Mouse (Mus musculus) hindbrain, embryonic 15.5 days (tissue): ENCODE results near the gene Lgals1. TPM values are rescaled to one million over a fixed set of nuclear protein-coding genes. Genes with fewer than 3 reads are reported as not detected.

Experiments
- ATAC-seq: fragments of 200-750 bp; cut with Nextera tagmentation; 2 replicates; pipeline ENCODE4 v1.8.0; 2017; ENCODE audit warnings: low read depth, moderate number of reproducible peaks, moderate TSS enrichment; ENCODE audit not compliant: low FRiP score
- H3K27ac ChIP-seq: fragments of 300-500 bp; sonication (generic); replicated peaks from 2 replicates; pipeline ENCODE4 v1.5.1; 2015; ENCODE audit warnings: mild to moderate bottlenecking, inconsistent platforms
- H3K27me3 ChIP-seq: fragments of 300-500 bp; sonication (generic); 2 replicates; pipeline ENCODE4 v1.6.1; 2015; ENCODE audit warnings: control low read depth, inconsistent platforms
- H3K36me3 ChIP-seq: fragments of 300-500 bp; sonication (generic); 2 replicates; pipeline ENCODE4 v1.6.1; 2015; ENCODE audit warnings: control low read depth, inconsistent platforms
- H3K4me1 ChIP-seq: fragments of 300-500 bp; sonication (generic); replicated peaks from 2 replicates; pipeline ENCODE4 v1.6.1; 2015; ENCODE audit warnings: control low read depth, inconsistent platforms
- H3K4me2 ChIP-seq: fragments of 300-500 bp; sonication (generic); 2 replicates; pipeline ENCODE4 v1.6.1; 2015; ENCODE audit warnings: moderate library complexity, mild to moderate bottlenecking, inconsistent platforms
- H3K4me3 ChIP-seq: fragments of 300-500 bp; sonication (generic); 2 replicates; pipeline ENCODE4 v1.5.1; 2015; ENCODE audit warnings: mild to moderate bottlenecking, inconsistent platforms
- H3K9ac ChIP-seq: fragments of 300-500 bp; sonication (generic); 2 replicates; pipeline ENCODE4 v1.6.1; 2015; ENCODE audit warnings: inconsistent platforms
- H3K9me3 ChIP-seq: fragments of 300-500 bp; sonication (generic); 2 replicates; pipeline ENCODE4 v1.6.1; 2016; ENCODE audit warnings: control low read depth, inconsistent platforms
- WGBS: fragments of 180-500 bp; shearing (Covaris S2); methylation state at CpG from one replicate; pipeline ENCODE4 v1.1.7; 2015; 5-methylcytosine and 5-hydroxymethylcytosine counted together
- polyA plus RNA-seq: library from polyadenylated mRNA; unstranded; fragments of >200 nt; fragmentation: Nextera tagmentation; extraction: Ambion mirVana; gene quantifications from 2 replicates; pipeline ENCODE4 v1.2.1, GENCODE M21; 2015

Gene Lgals1
- polyA plus RNA-seq, 1 experiment from 2014 or later, result 113 TPM

DNA sequence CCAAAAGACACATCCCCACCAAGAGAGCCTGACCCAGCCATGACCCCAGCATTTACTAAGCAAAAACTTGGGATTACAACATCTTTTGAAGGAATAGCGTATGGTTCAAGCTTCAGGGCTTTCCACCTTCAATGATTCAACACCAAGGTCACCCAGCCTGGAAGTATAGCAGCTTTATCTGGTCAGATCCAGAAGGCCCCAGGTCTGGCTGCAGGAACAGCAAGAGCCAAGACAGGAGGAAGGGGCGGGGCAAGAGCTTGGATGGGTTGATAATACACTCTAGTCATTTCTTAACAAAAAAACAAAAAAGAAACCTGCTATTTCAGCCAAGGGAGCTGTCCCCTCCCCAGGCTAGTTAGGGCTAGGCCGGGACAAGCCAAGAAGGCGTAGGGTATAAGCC lies 29.0 kb upstream of the Lgals1 start:
- Histone ChIP-seq H3K4me2 (no peak overlapping the region), H3K27ac (no peak overlapping the region), H3K36me3 (peaks cover 12% of the 10 kb centered on the region; the same call in 1 of the 2 replicates), H3K4me1 (peaks cover 27% of the 10 kb centered on the region), H3K4me3 (no peak overlapping the region), H3K9ac (no peak overlapping the region), H3K9me3 (no peaks in the 10 kb centered on the region), H3K27me3 (peaks cover 15% of the 10 kb centered on the region; the same call in 1 of the 2 replicates)
- 91% methylated on average over 4 of the region's 4 CpGs for WGBS
- ATAC-seq, result no peak

DNA sequence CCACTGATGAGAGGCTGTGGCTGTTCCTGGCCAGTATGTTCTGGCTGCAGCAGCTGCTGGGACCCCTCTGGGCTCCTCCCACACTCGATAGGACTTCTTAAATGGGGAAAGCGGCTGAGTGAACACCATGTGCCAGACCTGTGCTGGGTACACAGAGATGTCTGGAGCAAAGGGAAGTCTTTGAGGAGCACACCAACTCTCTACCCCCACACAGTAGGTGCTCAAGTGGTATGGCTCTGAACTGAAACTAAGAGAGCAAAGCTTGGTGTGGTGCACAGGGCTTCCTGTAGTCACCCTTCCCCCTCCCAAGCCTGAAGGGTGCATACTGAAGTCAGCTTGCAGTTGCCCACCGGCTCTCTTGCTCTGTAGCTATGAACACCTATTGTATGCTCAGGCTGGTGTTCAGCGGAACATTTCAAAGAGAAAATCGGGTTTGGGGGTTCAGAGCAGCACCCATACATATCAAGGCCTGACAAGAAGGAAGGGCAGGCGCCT lies 28.0 kb upstream of the Lgals1 start:
- Histone ChIP-seq H3K27me3 (peaks cover 15% of the 10 kb centered on the region; the same call in 1 of the 2 replicates), H3K36me3 (peaks cover 1% of the 10 kb centered on the region; the same call in 1 of the 2 replicates), H3K4me3 (no peak overlapping the region), H3K4me1 (peaks cover 27% of the 10 kb centered on the region), H3K9me3 (no peaks in the 10 kb centered on the region), H3K9ac (no peak overlapping the region), H3K27ac (no peak overlapping the region), H3K4me2 (peak overlapping the region; percentile 98; the same call in 1 of the 2 replicates)
- ATAC-seq, result no peak
- WGBS, result 57% methylated on average over 6 of the region's 6 CpGs

DNA sequence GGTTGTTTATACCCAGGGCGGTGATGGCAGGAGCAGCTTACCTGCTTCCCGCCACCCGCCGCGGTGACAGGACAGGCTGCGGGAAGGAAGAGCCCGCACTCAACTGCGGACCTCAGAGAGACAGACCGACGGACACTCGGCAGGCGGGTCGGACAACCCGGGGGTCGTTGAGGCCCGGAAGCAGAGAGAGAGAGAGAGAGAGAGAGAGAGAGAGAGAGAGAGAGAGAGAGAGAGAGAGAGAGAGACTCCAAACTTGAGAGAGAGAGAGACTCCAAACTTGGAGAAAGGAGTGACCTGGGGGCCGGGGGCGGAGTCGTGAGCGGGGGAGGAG lies 27.2 kb upstream of the Lgals1 start, which contains the start of gene Gm49510:
TSS of gene Gm49510 (plus strand) at position 259 of the 331 bp plus-strand sequence.
- WGBS, result 4% methylated on average over 19 of the region's 20 CpGs
- ATAC-seq, result no peak
- Histone ChIP-seq H3K27ac (no peak within 1 kb of the TSS), H3K4me2 (peak within 1 kb of the TSS; percentile 98), H3K27me3 (peaks cover 15% of the 10 kb centered on the region; the same call in 1 of the 2 replicates), H3K9ac (peak within 1 kb of the TSS; percentile 59), H3K4me3 (peak within 1 kb of the TSS; percentile 59), H3K9me3 (no peaks in the 10 kb centered on the region), H3K36me3 (no peaks in the 10 kb centered on the region), H3K4me1 (peaks cover 21% of the 10 kb centered on the region)

DNA sequence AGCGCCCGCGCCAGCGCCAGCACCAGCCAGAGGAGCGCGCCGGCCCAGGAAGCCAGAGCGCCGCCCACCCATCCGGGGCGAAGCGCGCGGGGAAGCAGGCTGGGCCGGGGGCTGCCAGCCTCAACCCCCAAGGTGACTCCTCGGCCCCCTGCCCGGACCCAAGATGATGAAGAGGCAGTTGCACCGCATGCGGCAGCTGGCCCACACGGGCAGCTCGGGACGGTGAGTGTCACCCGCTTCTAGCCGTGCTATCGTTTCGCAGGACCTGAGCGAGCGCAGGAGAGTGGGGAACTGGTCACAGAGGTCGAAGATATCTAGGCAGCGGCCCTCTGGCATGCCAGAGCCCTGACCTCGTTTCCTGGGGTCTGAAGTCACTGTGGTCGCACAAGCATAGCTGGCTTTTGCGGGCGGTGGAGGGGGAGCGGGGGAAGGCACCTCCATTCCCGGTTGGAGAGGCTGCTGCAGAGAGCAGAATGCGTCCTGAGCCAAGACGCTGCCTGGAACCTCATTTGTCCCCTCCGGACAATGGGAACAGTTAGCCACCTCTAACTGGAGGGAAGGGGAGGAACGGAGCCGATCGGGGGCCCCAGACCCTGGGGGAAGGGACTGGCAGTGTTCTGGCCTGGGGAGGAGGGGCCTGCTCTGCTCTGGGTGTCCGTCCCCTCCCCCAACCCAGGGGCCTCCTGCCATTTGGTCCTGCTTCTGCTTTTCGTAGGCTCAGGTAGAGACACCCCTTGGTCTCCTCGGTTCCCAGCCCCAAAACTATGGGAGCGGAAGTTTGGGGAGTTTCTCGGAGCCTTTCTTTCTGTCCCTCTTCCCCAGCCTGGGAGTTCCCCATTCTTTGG lies 26.6 kb upstream of the Lgals1 start, which contains the start of gene Sh3bp1:
TSS of gene Sh3bp1 (plus strand) at position 29 of the 845 bp plus-strand sequence.
- Histone ChIP-seq H3K9ac (peak within 1 kb of the TSS; percentile 59), H3K4me1 (peaks cover 21% of the 10 kb centered on the region), H3K4me2 (peak within 1 kb of the TSS; percentile 98), H3K9me3 (no peaks in the 10 kb centered on the region), H3K4me3 (peak within 1 kb of the TSS; percentile 59), H3K36me3 (no peaks in the 10 kb centered on the region), H3K27ac (no peak within 1 kb of the TSS), H3K27me3 (peaks cover 15% of the 10 kb centered on the region; the same call in 1 of the 2 replicates)
- no peak for ATAC-seq
- WGBS, result 2% methylated on average over 47 of the region's 47 CpGs

DNA sequence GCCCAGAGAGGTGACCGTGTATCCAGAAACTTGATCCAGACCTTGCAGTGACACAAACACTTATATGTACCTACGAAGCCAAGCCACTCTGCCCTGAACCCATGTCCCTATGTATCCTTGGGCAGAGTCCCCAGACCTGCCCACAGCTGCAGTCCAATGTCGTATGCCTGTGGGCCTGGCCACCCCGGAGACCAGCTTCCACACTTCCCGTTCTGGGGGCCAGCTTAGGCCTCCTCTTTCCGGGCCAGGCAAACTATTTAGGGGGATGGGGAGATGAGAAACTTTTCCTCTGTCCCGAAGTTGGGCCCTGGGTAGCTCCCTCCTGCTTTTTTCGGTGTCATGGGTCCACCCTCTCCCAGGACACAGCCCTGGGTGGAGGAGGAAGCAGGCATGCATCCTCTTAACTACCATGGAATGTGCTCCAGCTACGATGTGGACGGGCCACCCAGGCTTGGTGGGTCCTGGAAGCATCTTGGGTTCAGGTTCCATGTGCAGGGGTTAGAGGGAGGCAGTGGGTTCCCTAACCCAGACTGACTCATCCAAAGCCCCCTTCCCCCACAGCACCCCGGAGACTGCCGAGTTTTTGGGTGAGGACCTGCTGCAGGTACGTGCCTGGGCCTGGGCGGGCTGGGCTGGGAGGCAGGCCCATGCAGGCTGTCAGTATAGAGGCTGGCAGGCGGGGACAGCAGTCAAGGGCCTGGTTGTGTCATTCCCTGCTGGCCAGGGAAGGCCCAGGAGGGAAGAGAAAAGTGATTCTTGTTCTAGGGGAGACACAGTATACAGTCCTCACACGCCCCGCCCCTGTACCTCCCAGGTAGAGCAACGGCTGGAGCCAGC lies 25.7 kb upstream of the Lgals1 start:
- ATAC-seq, result no peak
- Histone ChIP-seq H3K9ac (no peak overlapping the region), H3K27ac (no peak overlapping the region), H3K4me1 (peaks cover 21% of the 10 kb centered on the region), H3K36me3 (no peaks in the 10 kb centered on the region), H3K4me3 (peak overlapping the region; percentile 59), H3K4me2 (peak overlapping the region; percentile 98), H3K27me3 (peaks cover 15% of the 10 kb centered on the region; the same call in 1 of the 2 replicates), H3K9me3 (no peaks in the 10 kb centered on the region)
- WGBS, result 27% methylated on average over 18 of the region's 18 CpGs

DNA sequence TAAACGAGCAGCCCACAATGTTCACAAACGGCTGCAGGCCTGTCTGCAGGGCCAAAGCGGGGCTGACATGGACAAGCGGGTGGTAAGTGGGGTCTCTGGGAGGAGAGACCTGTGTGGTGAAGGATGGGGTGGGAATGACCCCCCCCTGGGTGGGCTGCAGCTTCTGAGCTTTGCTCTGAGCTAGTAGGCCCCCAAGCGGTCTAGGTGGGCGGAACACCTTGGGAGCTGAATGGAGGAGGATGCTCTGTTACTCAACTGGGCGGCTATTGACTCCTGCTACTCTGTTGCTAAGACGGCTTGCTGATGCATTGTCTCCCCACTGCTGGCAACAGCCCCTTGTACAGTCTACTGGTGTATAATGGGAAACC lies 25.1 kb upstream of the Lgals1 start:
- Histone ChIP-seq H3K4me1 (peaks cover 21% of the 10 kb centered on the region), H3K27me3 (peaks cover 15% of the 10 kb centered on the region; the same call in 1 of the 2 replicates), H3K27ac (no peak overlapping the region), H3K36me3 (no peaks in the 10 kb centered on the region), H3K9me3 (no peaks in the 10 kb centered on the region), H3K4me3 (no peak overlapping the region), H3K9ac (no peak overlapping the region), H3K4me2 (0 out of 2 replicates have a peak overlapping the region, but pooled peaks have one; percentile 98)
- 0 out of 2 replicates have a peak, but pooled peaks have one; percentile 21 for ATAC-seq
- WGBS, result 41% methylated on average over 8 of the region's 8 CpGs

DNA sequence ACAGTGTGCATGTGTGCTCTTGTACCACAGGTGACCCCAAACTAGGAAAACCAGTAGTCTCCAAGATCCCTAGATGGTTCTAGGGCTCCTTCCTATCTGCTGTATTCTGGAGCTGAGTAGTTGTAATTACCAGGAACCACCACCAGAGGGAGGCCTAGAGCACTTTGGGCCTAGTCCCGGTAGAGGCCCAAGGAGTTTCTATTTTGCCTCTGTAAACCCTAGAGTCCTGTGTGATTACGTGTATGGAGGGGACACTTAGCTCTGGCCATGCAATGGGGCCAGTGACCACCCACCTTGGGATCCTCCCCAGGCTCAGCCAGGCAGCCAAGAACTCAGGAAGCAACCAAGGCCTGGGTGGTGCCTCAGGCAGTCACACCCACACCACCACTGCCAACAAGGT lies 23.3 kb upstream of the Lgals1 start:
- H3K36me3 ChIP-seq, result no peaks in the 10 kb centered on the region
- H3K4me1 ChIP-seq, result peaks cover 21% of the 10 kb centered on the region
- no peaks in the 10 kb centered on the region for H3K9me3 ChIP-seq
- H3K27me3 ChIP-seq, result peaks cover 15% of the 10 kb centered on the region; the same call in 1 of the 2 replicates
- no peak overlapping the region for H3K27ac ChIP-seq
- no peak overlapping the region for H3K9ac ChIP-seq
- peak; percentile 19; the same call in 1 of the 2 replicates for ATAC-seq
- no peak overlapping the region for H3K4me2 ChIP-seq
- 5% methylated on average over 2 of the region's 2 CpGs for WGBS
- H3K4me3 ChIP-seq, result no peak overlapping the region

DNA sequence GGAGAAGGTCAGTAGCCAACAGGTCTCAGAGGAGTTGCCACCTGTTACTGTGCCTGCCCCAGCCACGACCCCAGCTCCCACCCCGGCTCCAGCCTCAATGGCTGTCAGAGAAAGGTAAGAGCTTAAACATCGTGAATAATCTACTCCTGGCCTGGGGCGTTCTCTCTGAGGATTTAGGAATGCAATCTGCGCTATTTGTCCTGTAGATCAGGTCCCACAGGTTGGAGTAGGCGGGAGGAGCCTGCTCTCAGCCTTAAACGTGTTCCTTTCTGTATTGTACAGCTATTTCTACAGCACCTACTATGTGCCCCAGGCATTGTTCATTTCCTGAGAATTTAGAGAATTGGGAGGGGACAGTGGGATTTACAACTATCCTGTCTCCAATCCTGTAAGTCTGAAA lies 18.1 kb upstream of the Lgals1 start:
- H3K9ac ChIP-seq, result no peak overlapping the region
- no peaks in the 10 kb centered on the region for H3K9me3 ChIP-seq
- no peak overlapping the region for H3K4me3 ChIP-seq
- H3K27ac ChIP-seq, result no peak overlapping the region
- no peaks in the 10 kb centered on the region for H3K27me3 ChIP-seq
- 80% methylated on average over 7 of the region's 7 CpGs for WGBS
- no peak overlapping the region for H3K4me2 ChIP-seq
- no peak for ATAC-seq
- peaks cover 8% of the 10 kb centered on the region for H3K4me1 ChIP-seq
- H3K36me3 ChIP-seq, result no peaks in the 10 kb centered on the region

DNA sequence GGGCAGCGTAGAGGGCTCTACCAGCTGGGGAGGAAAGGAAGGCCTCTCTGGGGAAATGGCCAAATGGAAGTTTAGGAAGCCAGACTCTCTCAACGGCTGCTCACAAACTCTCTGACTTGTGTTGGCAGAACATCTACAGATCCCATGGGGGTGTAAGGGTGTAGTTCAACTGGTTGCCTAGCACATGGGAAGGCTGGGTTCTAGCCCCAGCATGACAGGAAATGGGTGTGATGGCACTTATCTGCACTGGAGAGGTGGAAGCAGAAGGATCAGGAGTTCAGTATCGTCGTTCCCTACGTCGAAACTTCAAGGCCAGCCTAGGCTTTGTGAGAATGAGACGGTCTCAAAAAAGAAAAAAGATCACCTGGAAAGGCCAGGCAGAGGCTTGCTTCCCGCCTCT lies 17.5 kb upstream of the Lgals1 start:
- Histone ChIP-seq H3K9me3 (no peaks in the 10 kb centered on the region), H3K9ac (no peak overlapping the region), H3K36me3 (no peaks in the 10 kb centered on the region), H3K27ac (no peak overlapping the region), H3K4me3 (no peak overlapping the region), H3K4me1 (peaks cover 8% of the 10 kb centered on the region), H3K4me2 (no peak overlapping the region), H3K27me3 (no peaks in the 10 kb centered on the region)
- ATAC-seq, result no peak
- 87% methylated on average over 8 of the region's 8 CpGs for WGBS

DNA sequence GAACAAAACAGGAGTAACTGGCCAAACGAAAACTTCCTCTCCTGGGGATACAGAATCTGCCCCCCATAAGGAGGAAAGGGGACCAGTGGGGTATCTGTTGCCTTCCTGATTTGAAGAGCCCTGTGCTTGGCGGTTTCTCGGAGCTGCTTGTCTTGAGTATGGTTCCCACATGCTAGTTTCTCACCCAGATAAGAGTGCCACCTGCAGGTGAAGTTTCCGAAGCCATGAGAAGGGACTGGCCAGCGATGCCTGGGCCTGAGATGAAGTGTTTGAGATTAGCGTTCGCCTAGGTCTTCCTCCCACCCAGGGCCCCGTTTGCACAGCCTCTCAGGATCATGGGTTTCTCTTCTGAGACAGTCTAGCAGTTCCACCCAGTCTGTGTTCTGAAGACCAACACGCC lies 14.5 kb upstream of the Lgals1 start:
- WGBS, result 29% methylated on average over 9 of the region's 9 CpGs
- H3K4me2 ChIP-seq, result no peak overlapping the region
- H3K9ac ChIP-seq, result no peak overlapping the region
- H3K27ac ChIP-seq, result no peak overlapping the region
- H3K36me3 ChIP-seq, result no peaks in the 10 kb centered on the region
- peaks cover 34% of the 10 kb centered on the region for H3K4me1 ChIP-seq
- no peaks in the 10 kb centered on the region for H3K27me3 ChIP-seq
- no peak overlapping the region for H3K4me3 ChIP-seq
- no peak for ATAC-seq
- no peaks in the 10 kb centered on the region for H3K9me3 ChIP-seq

DNA sequence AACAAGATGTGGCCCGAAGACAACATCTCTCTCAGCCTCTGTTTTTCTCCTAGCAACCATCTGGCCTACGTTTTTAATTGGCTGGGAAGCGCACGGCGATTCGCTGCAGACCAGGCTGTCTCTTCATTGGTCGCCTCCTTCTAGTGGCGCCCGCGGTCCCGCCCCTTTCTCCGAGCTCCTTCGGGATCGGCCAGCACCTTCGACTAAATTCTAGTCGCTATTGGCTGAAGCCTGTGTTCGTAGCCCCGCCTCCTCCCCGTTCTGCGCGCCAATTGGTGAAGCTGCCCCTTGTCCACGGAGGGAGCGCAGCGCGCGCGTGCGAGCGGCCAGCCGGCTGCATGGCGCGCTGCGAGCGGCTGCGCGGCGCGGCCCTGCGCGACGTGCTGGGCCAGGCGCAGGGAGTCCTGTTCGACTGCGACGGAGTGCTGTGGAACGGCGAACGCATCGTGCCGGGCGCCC lies 12.9 kb upstream of the Lgals1 start, which contains the start of gene Pdxp:
TSS of gene Pdxp (plus strand) at position 288 of the 459 bp plus-strand sequence.
- Histone ChIP-seq H3K4me3 (peak within 1 kb of the TSS; percentile 88), H3K4me1 (peaks cover 42% of the 10 kb centered on the region), H3K27ac (peak within 1 kb of the TSS; percentile 97), H3K9ac (peak within 1 kb of the TSS; percentile 82), H3K4me2 (peak within 1 kb of the TSS; percentile 81), H3K36me3 (no peaks in the 10 kb centered on the region), H3K9me3 (no peaks in the 10 kb centered on the region), H3K27me3 (no peaks in the 10 kb centered on the region)
- ATAC-seq, result peak; percentile 95
- WGBS, result under 1% methylated on average over 48 of the region's 51 CpGs
